Mouse (Mus musculus) left cerebral cortex, postnatal 10 days (tissue): ENCODE results near the gene Inpp1. TPM values are rescaled to one million over a fixed set of nuclear protein-coding genes. Genes with fewer than 3 reads are reported as not detected.

Source experiments
- total RNA-seq, 2 experiments: library from RNA; stranded (reverse); gene quantifications; 2 replicates each; pipeline ENCODE4 v1.2.3; 2021

Inpp1 gene
- total RNA-seq, 2 experiments from 2014 or later: 40.6 to 46.6 TPM

Other genes starting within 250 kb of the Inpp1 start
- 1 to 10 TPM; 4.0 to 4.2 TPM for gene Nemp2, start 187.0 kb downstream of the Inpp1 start, total RNA-seq
- gene Mfsd6, start 90.2 kb downstream of the Inpp1 start, total RNA-seq: 10 to 100 TPM; 69.3 to 70.1 TPM
- 10 to 100 TPM; 11.9 to 13.3 TPM for gene Hibch, start 27.2 kb upstream of the Inpp1 start, total RNA-seq
- 10 to 100 TPM; 13.5 to 14.6 TPM for gene 1700019D03Rik, start 202.5 kb upstream of the Inpp1 start, total RNA-seq
- 1 to 10 TPM; 1.7 to 2.0 TPM for gene Mstn, start 244.0 kb upstream of the Inpp1 start, total RNA-seq